Mouse (Mus musculus): ENCODE results near the gene Tmem109.

DNA sequence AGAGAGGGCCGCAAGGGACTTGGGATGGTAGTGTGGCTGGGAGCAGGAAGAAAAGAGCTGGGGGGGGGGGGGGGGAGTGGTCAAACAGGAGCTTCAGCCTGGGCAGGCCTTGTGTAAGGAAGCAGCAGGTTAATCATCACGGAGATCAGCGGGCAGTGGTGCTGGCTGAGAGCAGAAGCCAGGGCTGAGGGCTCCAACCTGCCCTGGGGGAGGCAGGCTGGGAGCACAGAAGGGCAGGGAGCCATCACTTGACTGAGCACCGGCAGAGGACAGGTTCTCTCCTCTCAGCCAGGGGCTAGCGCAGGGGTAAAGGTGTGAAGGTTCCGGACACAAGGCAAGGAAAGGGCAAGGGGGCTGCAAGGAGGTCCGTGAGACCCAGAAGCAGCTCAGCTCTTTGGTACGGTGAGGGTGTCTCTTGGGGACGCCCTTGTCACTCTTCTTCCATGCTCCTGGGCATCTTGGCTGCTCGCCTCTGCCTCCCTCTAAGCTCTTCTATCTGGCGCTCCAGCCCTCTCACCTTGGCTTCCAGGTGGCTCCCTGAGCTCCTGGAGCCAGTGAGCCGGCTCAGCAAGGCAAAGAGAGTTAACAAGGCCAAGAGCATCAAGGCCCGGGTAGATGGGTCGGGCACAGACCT is 10.4 kb downstream of the Tmem109 start:
- TF ChIP-seq CTCF (IDR thresholded peaks at IDR 0.05; ENCODE audit: control insufficient read depth, insufficient read depth, insufficient replicate concordance, low read depth, low read length) (no peak), POLR2A (IDR thresholded peaks at IDR 0.05; ENCODE audit: control insufficient read depth, low read depth, low read length) (no peak)

Data from testis, adult 2 months (tissue).